Mouse (Mus musculus) lung, postnatal 0 days (tissue): Measurements from ENCODE around the gene Pin1rt1.

Experiments
- CTCF ChIP-seq: IDR thresholded peaks from 2 replicates; pipeline ENCODE4 v1.5.1; 2016; ENCODE audit warnings: antibody characterized with exemption, mild to moderate bottlenecking
- EP300 ChIP-seq: IDR thresholded peaks from 2 replicates; pipeline ENCODE4 v1.6.1; 2016; ENCODE audit warnings: antibody characterized with exemption, mild to moderate bottlenecking, control low read depth

DNA sequence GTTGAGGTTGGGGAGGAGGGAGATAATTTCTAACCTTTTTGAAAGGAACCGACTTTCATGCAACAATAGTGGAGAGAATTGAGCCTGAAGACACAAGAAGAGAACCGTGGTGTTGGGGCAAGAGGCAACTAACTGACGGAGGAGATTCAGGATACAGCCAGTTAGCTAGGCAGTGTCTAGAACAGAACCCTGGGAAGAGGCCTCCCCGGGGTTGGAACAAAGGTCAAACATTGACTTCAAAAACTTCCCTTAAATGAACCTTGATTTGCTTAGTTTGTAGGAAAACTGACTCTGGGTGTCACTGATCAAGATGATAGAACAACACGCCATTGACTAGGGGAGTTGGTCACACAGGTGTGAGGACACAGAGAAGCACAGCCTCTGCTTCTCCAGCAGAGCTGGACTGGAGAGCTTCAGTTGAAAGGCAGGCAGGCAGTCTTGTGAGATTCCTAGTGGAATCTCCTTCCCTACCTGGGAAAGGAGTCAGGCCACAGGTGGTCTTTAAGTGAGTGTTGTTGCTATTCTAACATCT is 32.5 kb upstream of the Pin1rt1 start:
- no peak for TF ChIP-seq CTCF
- no peak for TF ChIP-seq EP300
